Comparison of ENCODE assay signal across 9 mouse cellular contexts in genomic region chr3:107850418-107851031, GRCm38 (mm10). TPM values are rescaled to one million over a fixed set of nuclear protein-coding genes. Genes with fewer than 3 reads are reported as not detected.
DNase-seq lines count a peak whose midpoint lies in the region; ATAC-seq and TF ChIP-seq lines count a peak whose summit lies in the region.
"Had no signal": no experiment of that assay in that cellular context is flagged by ENCODE, and none has a peak within 500 bp of the region (broad histone marks: within the 10 kb centered on the region; RNA-seq: fewer than 3 reads in every experiment).

No protein-coding gene starts in this region.

- no peaks in the 10 kb centered on the region for H3K9me3 ChIP-seq in forebrain, embryonic 14.5 days (replicated peaks; ENCODE audit: control insufficient read depth, low read length)
- H3K9me3 ChIP-seq in limb, embryonic 11.5 days (ENCODE audit: control insufficient read depth, low read length), result no peaks in the 10 kb centered on the region

- H3K27ac ChIP-seq in forebrain, embryonic 14.5 days (ENCODE audit: low read depth, low read length), result no peak overlapping the region
- H3K27ac ChIP-seq in limb, embryonic 11.5 days (replicated peaks; ENCODE audit: low read depth, low read length), result peak overlapping the region; percentile 38

- H3K9ac ChIP-seq in forebrain, embryonic 14.5 days (ENCODE audit: low read length), result 0 out of 2 replicates have a peak overlapping the region, but pooled peaks have one; percentile 6
- H3K9ac ChIP-seq in limb, embryonic 11.5 days (ENCODE audit: low read length), result peak overlapping the region; percentile 24

- peak; percentile 41; the same call in 1 of the 2 replicates for ATAC-seq in forebrain, embryonic 14.5 days
- peak; percentile 58 for ATAC-seq in limb, embryonic 11.5 days (ENCODE audit: insufficient number of reproducible peaks, low FRiP score, low TSS enrichment, low read depth)
- no peak for ATAC-seq in granulocyte monocyte progenitor cell, adult 5-6 weeks (replicated peaks; ENCODE audit: poor library complexity, severe bottlenecking)

- no peak overlapping the region for H3K4me3 ChIP-seq in C2C12 (ENCODE audit: insufficient read depth, poor library complexity, severe bottlenecking)
- no peak overlapping the region for H3K4me3 ChIP-seq in forebrain, embryonic 14.5 days (ENCODE audit: low read depth, low read length)
- H3K4me3 ChIP-seq in limb, embryonic 11.5 days (ENCODE audit: low read depth, low read length), result no peak overlapping the region

- no peaks in the 10 kb centered on the region for H3K79me3 ChIP-seq in C2C12 (ENCODE audit: low read depth)

- H3K79me2 ChIP-seq in C2C12 (ENCODE audit: control insufficient read depth, insufficient read depth), result no peaks in the 10 kb centered on the region

- peaks cover 18% of the 10 kb centered on the region for H3K4me1 ChIP-seq in forebrain, embryonic 14.5 days (ENCODE audit: control insufficient read depth, insufficient read depth, low read length)
- H3K4me1 ChIP-seq in limb, embryonic 11.5 days (ENCODE audit: control insufficient read depth, insufficient read depth, low read length), result peaks cover 26% of the 10 kb centered on the region

- DNase-seq in adrenal gland, adult 8-10 months, result peak; percentile 77
- peak; percentile 52 for DNase-seq in forebrain, embryonic 14.5 days (ENCODE audit: low spot score)
- peak; percentile 74 for DNase-seq in heart, postnatal 4 days
- DNase-seq in limb, embryonic 11.5 days (ENCODE audit: low spot score), result peak; percentile 76
- peak; percentile 63 for DNase-seq in neural tube, embryonic 10.5 days (ENCODE audit: extremely low spot score, low spot score)
- no peak for DNase-seq in layer of hippocampus, postnatal 14 days (ENCODE audit: low spot score in 2 of 2)

- no peak for TF ChIP-seq CTCF in C2C12 (IDR thresholded peaks at IDR 0.05; ENCODE audit: control insufficient read depth, insufficient read depth, insufficient read length)

- no peaks in the 10 kb centered on the region for H3K27me3 ChIP-seq in C2C12 (ENCODE audit: control insufficient read depth, insufficient read depth, insufficient read length)
- no peaks in the 10 kb centered on the region for H3K27me3 ChIP-seq in forebrain, embryonic 14.5 days (replicated peaks; ENCODE audit: control insufficient read depth, insufficient read depth, low read length)
- H3K27me3 ChIP-seq in limb, embryonic 11.5 days (ENCODE audit: control insufficient read depth, insufficient read depth, low read length), result no peaks in the 10 kb centered on the region

- 24% methylated on average over 12 of the region's 12 CpGs for WGBS in forebrain, embryonic 14.5 days
- WGBS in limb, embryonic 11.5 days, result 5% methylated on average over 12 of the region's 12 CpGs

- peak overlapping the region; percentile 13; the same call in 1 of the 2 replicates for H3K4me2 ChIP-seq in forebrain, embryonic 14.5 days (ENCODE audit: low read length)
- H3K4me2 ChIP-seq in limb, embryonic 11.5 days (ENCODE audit: low read depth, severe bottlenecking), result peak overlapping the region; percentile 15

- H3ac ChIP-seq in C2C12 (ENCODE audit: control insufficient read depth, insufficient read length, low read depth), result peak overlapping the region; percentile 32

- H3K36me3 ChIP-seq in C2C12 (ENCODE audit: control insufficient read depth, insufficient read depth), result no peaks in the 10 kb centered on the region
- no peaks in the 10 kb centered on the region for H3K36me3 ChIP-seq in forebrain, embryonic 14.5 days (ENCODE audit: control insufficient read depth, insufficient read depth, low read length)
- no peaks in the 10 kb centered on the region for H3K36me3 ChIP-seq in limb, embryonic 11.5 days (ENCODE audit: control insufficient read depth, insufficient read depth, low read length)

TF ChIP-seq in C2C12, 6 proteins besides CTCF, POLR2A, EP300 and RAD21:
- TF ChIP-seq FOSL1 (IDR thresholded peaks at IDR 0.05; ENCODE audit: insufficient read depth, low read length, poor library complexity, severe bottlenecking) (no peak), MAX (IDR thresholded peaks at IDR 0.05) (peak; percentile 35), USF1 (IDR thresholded peaks at IDR 0.05; ENCODE audit: low read depth) (no peak), CEBPB (IDR thresholded peaks at IDR 0.05; ENCODE audit: low read depth) (no peak)

RNA-seq across cellular contexts. Expression of gene Eps8l3, which starts 26.5 kb away (rescaled TPM):
- polyA plus RNA-seq in C2C12 (2012; fragmentation: generic; extraction: Trizol), result not detected
- total RNA-seq in adrenal gland, adult 8-10 months (2022), result not detected
- not detected in 2 replicates for polyA plus RNA-seq in forebrain, embryonic 14.5 days (2014; fragmentation: Nextera tagmentation; extraction: Ambion mirVana)
- total RNA-seq in heart, postnatal 4 days (2021), result not detected
- polyA plus RNA-seq in limb, embryonic 11.5 days (2014; fragmentation: Nextera tagmentation; extraction: Ambion mirVana), result not detected in 2 replicates
- total RNA-seq in granulocyte monocyte progenitor cell, adult 5-6 weeks (2014; fragmentation: Nextera tagmentation), result not detected in 2 replicates
- not detected in 2 replicates for total RNA-seq in granulocyte monocyte progenitor cell, adult 5-6 weeks (2017)
- total RNA-seq in layer of hippocampus, postnatal 14 days (2021), result not detected
- total RNA-seq: neutrophil, adult 5-6 weeks had no signal

RNA-seq across cellular contexts. Expression of gene Gstm5, which starts 45.1 kb away (rescaled TPM):
- polyA plus RNA-seq in C2C12 (2012; fragmentation: generic; extraction: Trizol), result 20.7 TPM
- total RNA-seq in adrenal gland, adult 8-10 months (2022), result 10 to 100 TPM; 28.1 to 51.7 (median 37.1) TPM
- 195 and 244 TPM in 2 replicates for polyA plus RNA-seq in forebrain, embryonic 14.5 days (2014; fragmentation: Nextera tagmentation; extraction: Ambion mirVana)
- 10 to 100 TPM; 48.2 to 50.6 TPM for total RNA-seq in heart, postnatal 4 days (2021)
- polyA plus RNA-seq in limb, embryonic 11.5 days (2014; fragmentation: Nextera tagmentation; extraction: Ambion mirVana), result 211 and 220 TPM in 2 replicates
- total RNA-seq in granulocyte monocyte progenitor cell, adult 5-6 weeks (2014; fragmentation: Nextera tagmentation), result 16.0 and 24.7 TPM in 2 replicates
- 13.2 and 18.3 TPM in 2 replicates for total RNA-seq in granulocyte monocyte progenitor cell, adult 5-6 weeks (2017)
- 100 to 1,000 TPM; 229 to 240 TPM for total RNA-seq in layer of hippocampus, postnatal 14 days (2021)

Comparison
In these comparisons a context has a peak if more than half of its experiments do, and no peak if none do; other contexts are left out.
1. DNase-seq: peak in adrenal gland, adult 8-10 months (single experiment), forebrain, embryonic 14.5 days (single experiment), heart, postnatal 4 days (single experiment), limb, embryonic 11.5 days (single experiment) and neural tube, embryonic 10.5 days (single experiment); none in layer of hippocampus, postnatal 14 days (0 of 2).
2. RNA of gene Gstm5, which starts 45.1 kb away (total RNA-seq): 229 to 240 TPM in layer of hippocampus, postnatal 14 days; 48.2 to 50.6 TPM in heart, postnatal 4 days, 28.1 to 51.7 TPM in adrenal gland, adult 8-10 months and 13.2 to 24.7 TPM in granulocyte monocyte progenitor cell, adult 5-6 weeks; every median in the first group is over 4 times any median in the second.